8 mouse cellular contexts compared by ENCODE assay signal in genomic region chr1:87853601-87854361, GRCm38 (mm10). TPM values are rescaled to one million over a fixed set of nuclear protein-coding genes. Genes with fewer than 3 reads are reported as not detected.
DNase-seq lines count a peak whose midpoint lies in the region; ATAC-seq and TF ChIP-seq lines count a peak whose summit lies in the region.

No protein-coding gene starts in this region.

- no peaks in the 10 kb centered on the region for H3K27me3 ChIP-seq in embryonic facial prominence, embryonic 13.5 days
- H3K27me3 ChIP-seq in hindbrain, embryonic 11.5 days (ENCODE audit: control insufficient read depth, insufficient read depth, low read length) = no peaks in the 10 kb centered on the region
- no peaks in the 10 kb centered on the region for H3K27me3 ChIP-seq in limb, embryonic 10.5 days (ENCODE audit: low read depth, poor library complexity, severe bottlenecking)
- H3K27me3 ChIP-seq in midbrain, postnatal 0 days (ENCODE audit: insufficient read depth, low read length) = no peaks in the 10 kb centered on the region
- no peaks in the 10 kb centered on the region for H3K27me3 ChIP-seq in thymus, adult 2 months (ENCODE audit: control insufficient read depth, insufficient read depth, low read length)

- peak overlapping the region; percentile 94 for H3K4me2 ChIP-seq in embryonic facial prominence, embryonic 13.5 days
- H3K4me2 ChIP-seq in hindbrain, embryonic 11.5 days (replicated peaks; ENCODE audit: low read depth, low read length) = peak overlapping the region; percentile 86
- peak overlapping the region; percentile 90 for H3K4me2 ChIP-seq in midbrain, postnatal 0 days (ENCODE audit: low read depth, low read length, poor library complexity, severe bottlenecking)

- peaks cover 33% of the 10 kb centered on the region for H3K4me1 ChIP-seq in embryonic facial prominence, embryonic 13.5 days
- H3K4me1 ChIP-seq in hindbrain, embryonic 11.5 days (replicated peaks; ENCODE audit: control insufficient read depth, insufficient read depth, low read length) = peaks cover 10% of the 10 kb centered on the region
- H3K4me1 ChIP-seq in limb, embryonic 10.5 days = peaks cover 34% of the 10 kb centered on the region
- H3K4me1 ChIP-seq in midbrain, postnatal 0 days (ENCODE audit: insufficient read depth, low read length) = peaks cover 10% of the 10 kb centered on the region
- peaks cover 44% of the 10 kb centered on the region for H3K4me1 ChIP-seq in thymus, adult 2 months (replicated peaks; ENCODE audit: control insufficient read depth, insufficient read depth, low read length)

- TF ChIP-seq CTCF in midbrain, postnatal 0 days (IDR thresholded peaks at IDR 0.05) = peak; percentile 1; the same call in 1 of the 2 replicates
- no peak for TF ChIP-seq CTCF in thymus, adult 2 months (IDR thresholded peaks at IDR 0.05; ENCODE audit: borderline replicate concordance, control insufficient read depth, extremely low read depth, insufficient read depth, low read length, poor library complexity)

- H3K9ac ChIP-seq in embryonic facial prominence, embryonic 13.5 days = peak overlapping the region; percentile 98
- H3K9ac ChIP-seq in hindbrain, embryonic 11.5 days (ENCODE audit: low read depth, low read length) = peak overlapping the region; percentile 96
- H3K9ac ChIP-seq in midbrain, postnatal 0 days (replicated peaks; ENCODE audit: low read length, poor library complexity, severe bottlenecking) = peak overlapping the region; percentile 91

- no peaks in the 10 kb centered on the region for H3K9me3 ChIP-seq in embryonic facial prominence, embryonic 13.5 days
- no peaks in the 10 kb centered on the region for H3K9me3 ChIP-seq in hindbrain, embryonic 11.5 days (ENCODE audit: control insufficient read depth, low read length)
- no peaks in the 10 kb centered on the region for H3K9me3 ChIP-seq in limb, embryonic 10.5 days (replicated peaks)
- no peaks in the 10 kb centered on the region for H3K9me3 ChIP-seq in midbrain, postnatal 0 days (ENCODE audit: low read length)

- H3K4me3 ChIP-seq in embryonic facial prominence, embryonic 13.5 days = peak overlapping the region; percentile 97
- H3K4me3 ChIP-seq in hindbrain, embryonic 11.5 days (ENCODE audit: low read depth, low read length) = peak overlapping the region; percentile 98
- peak overlapping the region; percentile 99 for H3K4me3 ChIP-seq in limb, embryonic 10.5 days
- H3K4me3 ChIP-seq in midbrain, postnatal 0 days (ENCODE audit: low read depth, low read length) = peak overlapping the region; percentile 94
- peak overlapping the region; percentile 97 for H3K4me3 ChIP-seq in thymus, adult 2 months (ENCODE audit: control insufficient read depth, insufficient read depth, low read length)

- intact Hi-C loops in heart, postnatal 25 days (cut with DNase I) = loop anchor here (2.0 to 5.0 kb wide), 3 partner anchors 25 to 59 kb away; no protein-coding TSS in a partner anchor

- WGBS in embryonic facial prominence, embryonic 13.5 days = under 1% methylated on average over 33 of the region's 48 CpGs
- under 1% methylated on average over 28 of the region's 48 CpGs for WGBS in hindbrain, embryonic 11.5 days
- WGBS in limb, embryonic 10.5 days = 3% methylated on average over 42 of the region's 48 CpGs
- WGBS in midbrain, postnatal 0 days = 0% methylated on average over 27 of the region's 48 CpGs
- under 1% methylated on average over 46 of the region's 48 CpGs for WGBS in thymus, adult 2 months

- H3K27ac ChIP-seq in embryonic facial prominence, embryonic 13.5 days = peak overlapping the region; percentile 73; the same call in 1 of the 2 replicates
- peak overlapping the region; percentile 71; the same call in 1 of the 2 replicates for H3K27ac ChIP-seq in hindbrain, embryonic 11.5 days (ENCODE audit: low read depth, low read length)
- H3K27ac ChIP-seq in limb, embryonic 10.5 days = peak overlapping the region; percentile 95
- H3K27ac ChIP-seq in midbrain, postnatal 0 days (ENCODE audit: low read depth, low read length) = peak overlapping the region; percentile 82
- H3K27ac ChIP-seq in thymus, adult 2 months (ENCODE audit: control insufficient read depth, insufficient read depth, low read length) = peak overlapping the region; percentile 94

- TF ChIP-seq POLR2A in thymus, adult 2 months (IDR thresholded peaks at IDR 0.05; ENCODE audit: control insufficient read depth, extremely low read depth, insufficient read depth, low read length, poor library complexity) = no peak

- H3K36me3 ChIP-seq in embryonic facial prominence, embryonic 13.5 days = no peaks in the 10 kb centered on the region
- H3K36me3 ChIP-seq in hindbrain, embryonic 11.5 days (ENCODE audit: control insufficient read depth, insufficient read depth, low read length) = no peaks in the 10 kb centered on the region
- no peaks in the 10 kb centered on the region for H3K36me3 ChIP-seq in limb, embryonic 10.5 days
- H3K36me3 ChIP-seq in midbrain, postnatal 0 days (ENCODE audit: insufficient read depth, low read length) = no peaks in the 10 kb centered on the region
- H3K36me3 ChIP-seq in thymus, adult 2 months (ENCODE audit: control insufficient read depth, insufficient read depth, low read length) = no peaks in the 10 kb centered on the region

- peak; percentile 96 for DNase-seq in heart, adult 11 months
- no peak for DNase-seq in heart, postnatal 25 days (ENCODE audit: low spot score)
- DNase-seq in hindbrain, embryonic 11.5 days (ENCODE audit: low spot score) = peak; percentile 58
- peak; percentile 67 for DNase-seq in limb, embryonic 10.5 days (ENCODE audit: low spot score)
- DNase-seq in midbrain, postnatal 0 days (ENCODE audit: low spot score) = peak; percentile 43
- peak; percentile 53 for DNase-seq in thymus, adult 2 months

- ATAC-seq in activated CD4-positive, CD25-positive, alpha-beta regulatory T cell, adult 4 months = peak; percentile 16
- peak; percentile 27; the same call in 1 of the 2 replicates for ATAC-seq in embryonic facial prominence, embryonic 13.5 days (ENCODE audit: insufficient number of reproducible peaks, insufficient read depth, low FRiP score, low TSS enrichment, low read depth)
- ATAC-seq in hindbrain, embryonic 11.5 days (ENCODE audit: low FRiP score) = peak; percentile 67
- peak; percentile 69 for ATAC-seq in midbrain, postnatal 0 days (ENCODE audit: low FRiP score)

RNA-seq across cellular contexts. Expression of gene Dgkd, which starts 0.7 kb away (rescaled TPM):
- 10 to 100 TPM; 56.5 to 56.7 TPM for total RNA-seq in heart, postnatal 25 days (2021)
- 10 to 100 TPM; 30.4 to 31.9 TPM for polyA plus RNA-seq in activated CD4-positive, CD25-positive, alpha-beta regulatory T cell, adult 4 months (2017; shearing (Covaris generic))
- 28.8 and 33.0 TPM in 2 replicates for polyA plus RNA-seq in embryonic facial prominence, embryonic 13.5 days (2015; fragmentation: Nextera tagmentation; extraction: Ambion mirVana)
- 28.3 and 30.8 TPM in 2 replicates for polyA plus RNA-seq in hindbrain, embryonic 11.5 days (2014; fragmentation: Nextera tagmentation; extraction: Ambion mirVana)
- polyA plus RNA-seq in limb, embryonic 10.5 days (2016; fragmentation: Nextera tagmentation; extraction: Ambion mirVana) = 38.8 and 39.7 TPM in 2 replicates
- 75.1 and 77.5 TPM in 2 replicates for total RNA-seq in midbrain, postnatal 0 days (2014; rRNA removed)
- 36.6 and 38.2 TPM in 2 replicates for polyA plus RNA-seq in midbrain, postnatal 0 days (2015; fragmentation: Nextera tagmentation; extraction: Ambion mirVana)
- polyA plus RNA-seq in thymus, adult 2 months (2012; rRNA removed) = 182 and 189 TPM in 2 replicates

RNA-seq across cellular contexts. Expression of gene Sag, which starts 50.3 kb away (rescaled TPM):
- total RNA-seq in heart, postnatal 25 days (2021) = under 1 TPM; 0.20 to 0.39 TPM
- polyA plus RNA-seq in activated CD4-positive, CD25-positive, alpha-beta regulatory T cell, adult 4 months (2017; shearing (Covaris generic)) = 1 to 10 TPM; 2.7 to 5.4 TPM
- polyA plus RNA-seq in embryonic facial prominence, embryonic 13.5 days (2015; fragmentation: Nextera tagmentation; extraction: Ambion mirVana) = 2.1 and 3.2 TPM in 2 replicates
- 1.8 and 2.6 TPM in 2 replicates for polyA plus RNA-seq in hindbrain, embryonic 11.5 days (2014; fragmentation: Nextera tagmentation; extraction: Ambion mirVana)
- polyA plus RNA-seq in limb, embryonic 10.5 days (2016; fragmentation: Nextera tagmentation; extraction: Ambion mirVana) = 3.7 and 4.9 TPM in 2 replicates
- not detected in 2 replicates for total RNA-seq in midbrain, postnatal 0 days (2014; rRNA removed)
- polyA plus RNA-seq in midbrain, postnatal 0 days (2015; fragmentation: Nextera tagmentation; extraction: Ambion mirVana) = 1.2 and 1.9 TPM in 2 replicates
- 1.9 and 2.0 TPM in 2 replicates for polyA plus RNA-seq in thymus, adult 2 months (2012; rRNA removed)

Comparison
In these comparisons a context has a peak if more than half of its experiments do, and no peak if none do; other contexts are left out.
1. ATAC-seq: peak in every context shown above with its lines; median percentile 69 in midbrain, postnatal 0 days; 67 in hindbrain, embryonic 11.5 days; 27 in embryonic facial prominence, embryonic 13.5 days; 16 in activated CD4-positive, CD25-positive, alpha-beta regulatory T cell, adult 4 months.